8 mouse cellular contexts compared by ENCODE assay signal in genomic region chr10:43581260-43581659, GRCm38 (mm10). TPM values are rescaled to one million over a fixed set of nuclear protein-coding genes. Genes with fewer than 3 reads are reported as not detected.
DNase-seq lines count a peak whose midpoint lies in the region; ATAC-seq and TF ChIP-seq lines count a peak whose summit lies in the region.

No protein-coding gene starts in this region.

- ATAC-seq in kidney, embryonic 16.5 days (ENCODE audit: low FRiP score, low TSS enrichment) = no peak
- no peak for ATAC-seq in embryonic facial prominence, embryonic 13.5 days (ENCODE audit: insufficient number of reproducible peaks, insufficient read depth, low FRiP score, low TSS enrichment, low read depth)
- no peak for ATAC-seq in intestine, embryonic 15.5 days
- ATAC-seq in midbrain, postnatal 0 days (ENCODE audit: low FRiP score) = no peak

- DNase-seq in kidney, adult 18-20 months = no peak
- DNase-seq in midbrain, postnatal 0 days (ENCODE audit: low spot score) = no peak
- DNase-seq in right cerebral cortex, postnatal 4 days = no peak
- no peak for DNase-seq in yolk sac, embryonic 10.5 days (ENCODE audit: low spot score)
- no peak for DNase-seq in frontal cortex, postnatal 36 days (ENCODE audit: low spot score in 2 of 2)

- peaks cover 17% of the 10 kb centered on the region for H3K4me1 ChIP-seq in kidney, embryonic 16.5 days (ENCODE audit: insufficient read depth, low read length)
- H3K4me1 ChIP-seq in embryonic facial prominence, embryonic 13.5 days = peaks cover 10% of the 10 kb centered on the region; the same call in 1 of the 2 replicates
- H3K4me1 ChIP-seq in intestine, embryonic 15.5 days (replicated peaks) = no peaks in the 10 kb centered on the region
- H3K4me1 ChIP-seq in midbrain, postnatal 0 days (ENCODE audit: insufficient read depth, low read length) = 0 out of 2 replicates have a peak, but pooled peaks cover 2% of the 10 kb centered on the region

- TF ChIP-seq CTCF in midbrain, postnatal 0 days (IDR thresholded peaks at IDR 0.05) = no peak

- no peaks in the 10 kb centered on the region for H3K9me3 ChIP-seq in kidney, embryonic 16.5 days (ENCODE audit: low read length)
- 0 out of 2 replicates have a peak, but pooled peaks cover 2% of the 10 kb centered on the region for H3K9me3 ChIP-seq in embryonic facial prominence, embryonic 13.5 days
- no peaks in the 10 kb centered on the region for H3K9me3 ChIP-seq in intestine, embryonic 15.5 days
- no peaks in the 10 kb centered on the region for H3K9me3 ChIP-seq in midbrain, postnatal 0 days (ENCODE audit: low read length)

- peak overlapping the region; percentile 91 for H3K4me2 ChIP-seq in kidney, embryonic 16.5 days (replicated peaks; ENCODE audit: low read depth, low read length)
- H3K4me2 ChIP-seq in embryonic facial prominence, embryonic 13.5 days = peak overlapping the region; percentile 85
- peak overlapping the region; percentile 95 for H3K4me2 ChIP-seq in intestine, embryonic 15.5 days (replicated peaks)
- peak overlapping the region; percentile 95 for H3K4me2 ChIP-seq in midbrain, postnatal 0 days (ENCODE audit: low read depth, low read length, poor library complexity, severe bottlenecking)

- H3K4me3 ChIP-seq in kidney, embryonic 16.5 days (ENCODE audit: low read length) = peak overlapping the region; percentile 92
- H3K4me3 ChIP-seq in embryonic facial prominence, embryonic 13.5 days = peak overlapping the region; percentile 70
- H3K4me3 ChIP-seq in intestine, embryonic 15.5 days (replicated peaks) = peak overlapping the region; percentile 64
- peak overlapping the region; percentile 46 for H3K4me3 ChIP-seq in midbrain, postnatal 0 days (ENCODE audit: low read depth, low read length)

- 32% methylated on average over 3 of the region's 3 CpGs for WGBS in kidney, embryonic 16.5 days
- 56% methylated on average over 3 of the region's 3 CpGs for WGBS in embryonic facial prominence, embryonic 13.5 days
- WGBS in intestine, embryonic 15.5 days = 67% methylated on average over 3 of the region's 3 CpGs
- 27% methylated on average over 3 of the region's 3 CpGs for WGBS in midbrain, postnatal 0 days

- H3K27me3 ChIP-seq in kidney, embryonic 16.5 days (ENCODE audit: insufficient read depth, low read length) = no peaks in the 10 kb centered on the region
- H3K27me3 ChIP-seq in embryonic facial prominence, embryonic 13.5 days = peaks cover 8% of the 10 kb centered on the region; the same call in 1 of the 2 replicates
- H3K27me3 ChIP-seq in intestine, embryonic 15.5 days (replicated peaks) = no peaks in the 10 kb centered on the region
- no peaks in the 10 kb centered on the region for H3K27me3 ChIP-seq in midbrain, postnatal 0 days (ENCODE audit: insufficient read depth, low read length)

- peak overlapping the region; percentile 100 for H3K27ac ChIP-seq in kidney, embryonic 16.5 days (ENCODE audit: low read length)
- H3K27ac ChIP-seq in embryonic facial prominence, embryonic 13.5 days = peak overlapping the region; percentile 98; the same call in 1 of the 2 replicates
- peak overlapping the region; percentile 61; the same call in 1 of the 2 replicates for H3K27ac ChIP-seq in intestine, embryonic 15.5 days
- H3K27ac ChIP-seq in midbrain, postnatal 0 days (ENCODE audit: low read depth, low read length) = peak overlapping the region; percentile 88

- H3K36me3 ChIP-seq in kidney, embryonic 16.5 days (ENCODE audit: insufficient read depth, low read length) = peaks cover 25% of the 10 kb centered on the region
- H3K36me3 ChIP-seq in embryonic facial prominence, embryonic 13.5 days = peaks cover 29% of the 10 kb centered on the region
- H3K36me3 ChIP-seq in intestine, embryonic 15.5 days = no peaks in the 10 kb centered on the region
- no peaks in the 10 kb centered on the region; the same call in 1 of the 2 replicates for H3K36me3 ChIP-seq in midbrain, postnatal 0 days (ENCODE audit: insufficient read depth, low read length)

- H3K9ac ChIP-seq in kidney, embryonic 16.5 days (replicated peaks; ENCODE audit: low read length) = peak overlapping the region; percentile 98
- H3K9ac ChIP-seq in embryonic facial prominence, embryonic 13.5 days = peak overlapping the region; percentile 88
- H3K9ac ChIP-seq in intestine, embryonic 15.5 days = peak overlapping the region; percentile 51; the same call in 1 of the 2 replicates
- H3K9ac ChIP-seq in midbrain, postnatal 0 days (replicated peaks; ENCODE audit: low read length, poor library complexity, severe bottlenecking) = peak overlapping the region; percentile 87

RNA-seq across cellular contexts. Expression of gene Cd24a, which starts 3.2 kb away (rescaled TPM):
- 416 and 441 TPM in 2 replicates for polyA plus RNA-seq in kidney, embryonic 16.5 days (2015; fragmentation: Nextera tagmentation; extraction: Ambion mirVana)
- 260 and 274 TPM in 2 replicates for polyA plus RNA-seq in embryonic facial prominence, embryonic 13.5 days (2015; fragmentation: Nextera tagmentation; extraction: Ambion mirVana)
- 189 and 204 TPM in 2 replicates for polyA plus RNA-seq in intestine, embryonic 15.5 days (2015; fragmentation: Nextera tagmentation; extraction: Ambion mirVana)
- 609 and 613 TPM in 2 replicates for total RNA-seq in midbrain, postnatal 0 days (2014; rRNA removed)
- polyA plus RNA-seq in midbrain, postnatal 0 days (2015; fragmentation: Nextera tagmentation; extraction: Ambion mirVana) = 326 TPM in 2 replicates

RNA-seq across cellular contexts. Expression of gene 1700021F05Rik, which starts 40.5 kb away (rescaled TPM):
- polyA plus RNA-seq in kidney, embryonic 16.5 days (2015; fragmentation: Nextera tagmentation; extraction: Ambion mirVana) = 75.0 and 78.4 TPM in 2 replicates
- 66.0 and 76.1 TPM in 2 replicates for polyA plus RNA-seq in embryonic facial prominence, embryonic 13.5 days (2015; fragmentation: Nextera tagmentation; extraction: Ambion mirVana)
- polyA plus RNA-seq in intestine, embryonic 15.5 days (2015; fragmentation: Nextera tagmentation; extraction: Ambion mirVana) = 77.0 and 77.4 TPM in 2 replicates
- 29.6 and 61.6 TPM in 2 replicates for total RNA-seq in midbrain, postnatal 0 days (2014; rRNA removed)
- 71.6 and 73.4 TPM in 2 replicates for polyA plus RNA-seq in midbrain, postnatal 0 days (2015; fragmentation: Nextera tagmentation; extraction: Ambion mirVana)

RNA-seq across cellular contexts. Expression of gene Gm9803, which starts 57.4 kb away (rescaled TPM):
- polyA plus RNA-seq in kidney, embryonic 16.5 days (2015; fragmentation: Nextera tagmentation; extraction: Ambion mirVana) = 13.8 and 28.9 TPM in 2 replicates
- polyA plus RNA-seq in embryonic facial prominence, embryonic 13.5 days (2015; fragmentation: Nextera tagmentation; extraction: Ambion mirVana) = 11.9 and 34.3 TPM in 2 replicates
- 11.9 and 12.6 TPM in 2 replicates for polyA plus RNA-seq in intestine, embryonic 15.5 days (2015; fragmentation: Nextera tagmentation; extraction: Ambion mirVana)
- total RNA-seq in midbrain, postnatal 0 days (2014; rRNA removed) = 37.0 and 49.6 TPM in 2 replicates
- polyA plus RNA-seq in midbrain, postnatal 0 days (2015; fragmentation: Nextera tagmentation; extraction: Ambion mirVana) = 20.8 and 21.9 TPM in 2 replicates
